Mouse (Mus musculus): ENCODE measurements around the gene Lpp.

Lpp gene

DNA sequence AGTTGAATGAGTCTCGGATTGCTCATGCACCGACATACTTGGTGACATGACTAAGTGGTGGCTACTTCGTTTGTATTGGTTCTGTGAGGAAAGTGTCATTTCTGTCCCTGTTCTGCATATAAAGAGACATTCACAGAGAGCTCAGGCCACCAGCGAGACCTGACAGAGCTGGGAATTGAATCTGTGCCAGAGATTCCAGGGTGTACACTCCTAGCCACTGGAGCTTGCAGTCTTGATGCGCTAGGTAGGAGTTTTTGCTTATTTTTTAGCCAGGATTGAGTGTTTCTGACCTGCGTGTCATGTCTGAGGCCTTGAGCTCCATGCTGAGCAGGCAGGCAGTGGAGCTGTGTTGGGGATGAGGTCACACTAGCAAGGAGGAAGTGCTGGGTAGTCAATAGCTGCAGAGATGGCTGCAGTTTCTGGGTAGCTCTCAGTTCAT is 41.8 kb downstream of the Lpp start:
- in situ Hi-C loops (cut with MseI, MboI): no loop called here

DNA sequence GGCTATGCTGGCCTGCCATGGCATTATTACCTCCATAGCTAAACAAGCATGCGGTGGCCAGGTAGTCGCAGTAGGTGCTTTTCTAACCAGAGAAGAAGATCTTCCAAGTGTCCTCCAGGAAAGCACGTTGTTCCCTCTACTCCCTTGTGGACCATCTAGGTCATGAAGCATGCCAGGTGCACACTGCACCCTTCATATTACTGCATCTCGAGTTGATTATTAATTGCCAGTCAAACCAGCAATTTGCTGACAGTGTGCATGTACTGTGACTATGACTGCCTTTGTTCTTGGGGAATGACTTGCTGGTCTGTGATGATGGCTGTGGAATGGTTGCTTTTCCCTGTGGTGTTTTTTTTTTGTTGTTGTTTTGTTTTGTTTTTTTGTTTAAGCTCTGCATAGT is 45.1 kb downstream of the Lpp start:
- in situ Hi-C loops (cut with MseI, MboI): no loop called here

DNA sequence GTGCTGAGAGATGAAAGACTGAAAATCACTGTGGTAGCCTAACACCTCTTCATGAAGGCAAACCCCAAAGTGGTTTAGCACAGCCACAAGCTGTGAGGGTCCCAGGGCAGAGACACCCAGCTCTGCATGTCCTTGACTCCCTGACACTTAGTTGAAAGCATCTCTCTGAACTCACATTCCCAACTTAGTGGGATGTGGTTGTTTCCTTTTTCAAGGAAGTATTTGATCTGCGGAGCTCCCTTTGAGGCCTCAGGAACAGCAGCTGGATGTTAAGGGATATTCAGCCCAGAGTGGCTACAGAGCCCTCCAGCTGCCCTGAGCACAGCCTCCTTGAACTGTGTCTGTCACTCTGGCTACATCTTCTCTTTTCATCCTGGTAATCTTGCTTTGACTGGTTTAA is 48.0 kb downstream of the Lpp start:
- in situ Hi-C loops (cut with MseI, MboI): no loop called here

DNA sequence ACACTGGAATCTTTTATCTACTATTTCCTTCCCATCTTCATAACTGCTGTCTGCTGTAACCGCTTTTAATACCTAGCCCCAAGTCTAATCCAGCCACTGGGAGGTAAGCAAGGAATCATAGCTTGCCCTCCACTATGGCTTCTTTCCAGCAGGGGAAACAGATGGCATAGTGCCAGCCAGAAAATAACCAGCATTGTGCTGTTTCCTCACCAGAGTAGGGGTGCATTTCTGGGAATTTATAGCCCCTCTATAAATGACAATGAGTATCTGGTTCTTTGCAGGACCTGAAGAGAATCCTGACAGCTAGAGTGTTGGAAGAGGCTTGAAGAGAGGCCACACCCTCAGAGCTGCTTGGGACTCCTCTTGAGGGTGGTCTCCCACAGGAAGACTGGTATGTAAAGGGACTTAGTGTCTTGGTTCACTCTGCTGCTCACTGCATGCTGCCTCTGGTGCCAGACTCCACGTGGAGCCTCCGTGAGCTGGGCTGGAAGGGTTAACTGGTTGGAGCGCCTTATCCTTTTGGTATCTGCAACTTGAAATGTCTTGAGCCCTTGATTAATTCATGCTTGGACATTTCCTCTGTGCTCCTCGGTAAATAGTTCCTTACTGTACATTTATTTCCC is 49.3 kb downstream of the Lpp start:
- in situ Hi-C loops (cut with MseI, MboI): no loop called here

DNA sequence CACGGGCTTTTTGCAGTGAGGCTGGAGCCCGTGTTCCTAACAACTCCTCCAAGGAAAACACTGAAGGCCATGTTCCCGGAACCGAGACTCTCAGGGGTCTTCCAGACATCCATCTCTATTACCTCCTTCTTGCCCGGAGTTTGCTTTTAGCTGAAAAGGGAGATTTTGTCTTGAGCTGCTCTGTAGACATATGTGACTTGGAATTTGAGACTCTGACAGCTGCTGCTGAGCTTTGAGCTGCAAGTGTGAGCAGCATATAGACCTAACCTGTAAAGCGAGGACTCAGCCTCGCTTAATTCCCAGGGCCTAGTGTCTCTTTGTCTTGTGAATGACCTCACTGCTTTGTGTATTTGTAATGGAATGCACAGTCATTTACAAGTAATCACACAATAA is 49.8 kb downstream of the Lpp start:
- in situ Hi-C loops (cut with MseI, MboI): no loop called here

DNA sequence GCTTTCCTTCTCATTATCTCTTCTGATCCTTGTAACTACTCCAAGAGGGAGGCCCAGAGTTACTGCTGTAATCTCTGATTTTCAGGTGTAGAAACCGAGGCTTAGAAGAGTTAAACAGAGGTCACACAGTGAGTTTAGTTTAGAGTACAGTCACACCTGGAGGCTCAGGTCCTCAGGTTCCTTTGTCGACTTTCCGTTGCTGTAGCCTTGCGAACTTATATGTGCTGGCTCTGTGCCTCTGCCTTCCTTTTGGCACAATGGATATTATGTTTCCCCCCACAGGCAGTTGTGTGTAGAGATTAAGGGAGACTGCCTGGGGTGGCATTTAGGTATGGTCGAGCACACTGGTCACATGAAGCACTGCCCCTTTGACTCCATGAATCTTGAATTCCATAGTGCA is 50.2 kb downstream of the Lpp start:
- in situ Hi-C loops (cut with MseI, MboI): no loop called here

DNA sequence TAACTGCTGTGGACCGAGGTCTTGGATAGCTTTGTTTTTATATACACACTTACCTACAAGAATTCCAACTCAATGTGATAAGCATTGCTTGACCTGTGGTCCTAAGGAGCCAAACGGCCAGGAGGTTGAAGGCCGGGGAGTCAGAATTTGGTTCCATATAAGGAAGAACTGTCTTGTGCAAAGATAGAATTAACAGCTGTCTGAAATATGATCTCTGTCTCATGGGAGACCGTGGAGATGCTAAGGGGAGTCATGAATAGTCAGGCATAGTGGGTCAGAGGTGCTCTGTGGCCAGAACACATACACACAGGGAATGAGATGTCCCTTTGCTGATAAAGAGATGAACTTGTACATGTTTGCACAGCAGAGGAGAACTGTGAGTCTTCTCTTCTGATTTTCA is 51.5 kb downstream of the Lpp start:
- in situ Hi-C loops (cut with MseI, MboI): no loop called here

DNA sequence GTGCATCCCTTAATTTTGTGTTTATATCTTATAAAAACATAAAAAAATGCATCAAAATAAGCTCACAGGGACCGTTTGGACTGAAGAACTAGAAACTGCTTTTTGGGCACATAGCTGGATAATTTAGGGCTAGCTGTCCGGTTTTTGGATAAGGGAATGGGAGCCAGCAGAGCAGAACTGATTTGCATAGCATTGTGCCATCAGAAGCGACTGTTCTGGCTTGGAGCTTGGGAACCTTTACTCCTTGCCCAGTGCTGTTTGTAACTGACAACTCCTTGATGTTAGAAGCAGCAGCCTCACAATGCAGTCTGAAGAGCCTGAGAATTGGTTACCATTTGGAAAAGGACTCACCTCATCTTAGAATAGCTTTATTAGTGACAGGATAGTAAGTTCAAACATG is 52.2 kb downstream of the Lpp start:
- in situ Hi-C loops (cut with MseI, MboI): no loop called here

DNA sequence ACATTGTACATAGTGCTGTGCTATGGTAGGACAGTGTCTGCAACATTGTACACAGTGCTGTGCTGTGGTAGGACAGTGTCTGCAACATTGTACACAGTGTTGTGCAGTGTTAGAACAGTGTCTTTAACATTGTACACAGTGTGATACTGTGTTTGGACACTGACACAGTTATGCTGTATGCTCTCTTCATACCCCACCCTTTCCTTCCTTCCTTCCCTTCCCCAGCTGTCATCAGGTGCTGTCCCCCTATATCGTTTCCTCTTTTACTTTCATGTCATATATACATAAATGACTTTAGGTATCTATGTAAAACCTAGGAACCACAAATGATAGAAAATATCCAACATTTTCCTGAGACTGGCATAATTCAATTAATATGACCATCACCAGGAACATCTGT is 53.1 kb downstream of the Lpp start:
- in situ Hi-C loops (cut with MseI, MboI): no loop called here

DNA sequence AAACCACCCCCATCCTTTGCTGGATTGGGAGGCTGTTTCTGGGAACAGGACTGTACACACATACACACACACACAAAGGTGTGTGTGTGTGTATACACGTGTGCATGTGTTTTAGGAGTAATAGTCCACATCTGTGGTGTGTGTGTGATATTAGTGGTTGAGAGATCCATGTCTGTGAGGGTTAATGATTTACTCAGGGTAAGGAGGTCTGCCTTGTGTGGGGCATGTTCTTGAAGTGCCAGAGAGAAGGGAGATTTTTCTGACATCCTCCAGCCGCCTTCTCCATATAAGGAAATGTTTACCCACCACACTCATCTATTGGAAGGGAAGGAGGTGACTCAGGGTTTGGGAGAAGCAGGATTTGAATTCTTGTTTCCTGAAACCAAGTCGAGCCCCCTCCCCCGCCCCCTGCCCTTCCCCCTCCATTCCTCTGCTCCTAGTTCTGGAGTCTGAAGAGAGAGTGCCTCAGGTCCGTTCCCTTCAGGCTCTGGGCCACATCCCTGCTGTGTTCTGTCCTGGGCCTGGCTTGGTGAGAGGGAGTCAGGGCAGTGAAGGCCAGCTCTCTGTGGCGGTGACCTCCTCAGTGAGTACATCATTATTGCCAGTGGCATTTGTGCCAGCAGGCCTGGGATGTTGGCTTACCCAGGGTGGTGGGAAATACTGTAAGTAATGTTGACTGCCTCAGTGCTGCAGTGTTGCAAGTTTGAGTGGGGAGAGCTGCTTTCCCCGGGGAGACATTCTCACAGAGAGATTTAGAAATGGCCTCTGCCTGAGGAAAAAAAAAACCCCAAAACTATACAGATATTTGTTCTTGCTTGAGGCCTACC is 54.6 kb downstream of the Lpp start:
- in situ Hi-C loops (cut with MseI, MboI): no loop called here

DNA sequence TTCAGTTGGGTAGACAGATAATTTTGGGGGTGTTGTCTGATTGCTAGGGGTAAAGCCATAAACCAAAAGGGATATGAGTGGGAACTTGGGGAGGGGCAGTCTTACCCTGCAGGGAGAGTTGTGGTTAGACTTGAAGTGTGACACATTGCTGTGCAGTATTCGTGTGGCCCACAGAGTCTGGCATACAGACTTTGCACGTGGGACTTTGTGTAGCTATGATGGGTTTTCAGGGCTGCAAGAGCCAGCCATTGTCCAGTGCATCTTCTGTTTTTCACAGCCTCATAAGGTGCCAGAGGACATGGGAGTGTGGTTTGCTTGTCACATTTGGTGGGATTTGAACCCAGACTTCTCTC is 55.2 kb downstream of the Lpp start:
- in situ Hi-C loops (cut with MseI, MboI): no loop called here

DNA sequence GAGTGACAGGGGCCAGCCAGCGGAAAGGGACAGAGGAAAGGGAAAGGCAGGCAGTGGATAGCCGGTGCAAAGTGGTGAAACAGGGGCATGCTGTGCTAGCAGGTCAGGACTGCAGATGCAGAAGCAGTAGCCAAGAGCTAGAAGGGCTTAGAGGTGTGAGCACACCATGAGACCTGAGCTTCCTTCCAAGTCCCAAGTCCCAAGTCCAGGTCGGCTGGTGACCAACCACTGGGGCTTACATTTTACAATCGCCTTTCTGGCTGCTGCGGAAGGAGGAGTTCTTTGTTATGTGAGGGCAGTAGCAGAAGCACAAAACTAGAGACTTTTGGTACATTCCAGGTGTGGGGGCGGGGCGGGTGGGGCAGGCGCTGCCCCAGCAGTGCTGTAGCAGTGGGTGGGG is 56.5 kb downstream of the Lpp start:
- in situ Hi-C loops (cut with MseI, MboI): no loop called here

DNA sequence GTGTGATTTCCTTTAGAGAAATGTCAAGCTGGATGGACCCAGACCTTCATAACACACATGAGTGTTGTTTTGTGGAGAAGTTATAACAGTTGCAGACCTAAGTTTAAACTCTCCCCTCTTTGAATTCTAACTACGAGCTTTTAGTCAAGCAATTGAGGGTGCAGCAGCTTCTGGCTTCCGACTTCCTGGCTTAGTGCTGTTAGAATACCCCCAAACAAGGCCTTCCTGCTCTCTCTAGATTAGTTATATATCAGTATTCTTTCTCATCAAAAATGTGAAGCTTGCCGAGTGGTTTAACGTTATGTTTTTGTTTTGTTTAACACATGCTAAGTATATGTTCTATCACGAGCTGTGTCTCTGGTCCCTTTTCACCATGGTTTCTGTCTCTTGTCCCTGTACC is 56.9 kb downstream of the Lpp start:
- in situ Hi-C loops (cut with MseI, MboI): no loop called here

DNA sequence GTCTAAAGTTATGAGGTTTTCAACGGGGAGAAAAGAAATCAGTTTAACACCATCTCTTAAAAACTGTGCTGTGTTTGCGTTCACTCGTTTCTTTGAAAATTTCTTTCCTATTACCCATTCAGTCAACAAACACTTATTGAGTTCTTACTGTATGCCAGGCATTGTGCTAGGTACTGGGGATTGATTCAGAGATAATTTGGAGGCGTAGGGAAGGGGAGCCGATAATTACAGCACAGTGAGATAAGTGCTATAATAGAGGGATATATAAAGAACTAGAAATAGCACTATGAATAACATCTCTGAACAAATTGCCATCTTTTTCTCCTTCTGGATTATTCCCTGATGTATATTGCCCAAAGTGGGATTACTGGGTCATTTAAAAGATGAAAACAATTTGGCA is 57.8 kb downstream of the Lpp start:
- in situ Hi-C loops (cut with MseI, MboI): no loop called here

DNA sequence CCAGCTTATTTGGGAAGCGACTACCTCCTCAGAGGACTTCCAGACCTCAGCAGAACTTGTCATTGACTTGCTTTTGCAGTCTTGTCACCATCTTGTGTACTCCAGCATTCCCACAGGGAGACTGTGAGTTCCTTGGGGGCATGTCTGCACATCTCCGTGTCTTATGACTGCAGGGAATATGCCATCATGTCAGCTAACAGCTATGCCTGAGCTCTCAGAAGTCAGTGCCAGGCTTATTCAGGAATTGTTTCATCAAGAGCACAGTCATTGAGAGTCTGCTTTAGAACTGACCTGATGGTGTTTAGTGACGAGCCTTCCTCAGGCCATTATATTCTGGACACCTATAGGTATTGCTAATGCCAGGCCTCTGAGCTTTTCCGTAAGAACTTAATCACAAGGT is 60.2 kb downstream of the Lpp start:
- in situ Hi-C loops (cut with MseI, MboI): no loop called here

DNA sequence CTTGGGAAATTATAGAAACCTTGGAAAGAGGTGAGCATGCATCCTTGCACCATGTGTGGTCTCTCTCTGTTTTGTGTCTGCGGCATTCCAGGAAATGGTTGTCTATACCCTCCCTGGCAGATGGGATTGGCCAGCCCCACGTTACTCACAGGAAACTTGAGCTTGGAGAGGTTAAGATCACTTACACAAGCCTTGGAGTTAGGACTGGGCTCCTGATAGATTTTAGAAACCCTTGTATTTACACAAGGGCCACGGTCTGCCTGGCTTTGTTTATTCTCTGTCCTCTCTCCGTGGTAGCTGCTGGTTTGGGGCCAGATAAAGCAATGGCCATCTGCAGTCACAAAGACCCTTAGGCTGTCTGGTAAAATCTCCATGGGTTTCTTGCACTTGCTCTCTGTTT is 61.2 kb downstream of the Lpp start:
- in situ Hi-C loops (cut with MseI, MboI): no loop called here

DNA sequence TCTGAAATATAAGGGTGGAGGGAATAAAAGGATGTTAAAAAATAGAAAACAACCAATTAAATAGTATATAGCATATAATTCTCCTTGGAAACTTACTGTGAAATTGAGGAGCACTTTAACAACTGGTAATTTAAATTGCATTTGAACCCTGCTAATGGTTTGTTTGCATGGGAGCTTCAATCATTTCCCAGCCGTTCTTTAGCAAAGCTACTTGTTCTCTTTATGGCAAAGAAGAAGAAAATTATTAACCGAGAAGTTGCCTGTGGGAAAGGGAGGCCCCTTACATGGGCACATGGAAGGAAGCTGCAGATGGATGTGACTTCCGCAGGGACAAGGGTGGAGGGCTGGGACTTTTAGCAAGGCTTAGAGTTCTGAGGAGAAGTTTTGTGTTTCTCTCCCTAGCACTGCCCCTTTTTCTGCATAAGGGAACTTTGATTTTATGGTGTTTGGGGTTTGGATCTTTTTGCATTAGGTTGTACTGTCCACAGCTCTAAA is 62.1 kb downstream of the Lpp start:
- in situ Hi-C loops (cut with MseI, MboI): no loop called here

DNA sequence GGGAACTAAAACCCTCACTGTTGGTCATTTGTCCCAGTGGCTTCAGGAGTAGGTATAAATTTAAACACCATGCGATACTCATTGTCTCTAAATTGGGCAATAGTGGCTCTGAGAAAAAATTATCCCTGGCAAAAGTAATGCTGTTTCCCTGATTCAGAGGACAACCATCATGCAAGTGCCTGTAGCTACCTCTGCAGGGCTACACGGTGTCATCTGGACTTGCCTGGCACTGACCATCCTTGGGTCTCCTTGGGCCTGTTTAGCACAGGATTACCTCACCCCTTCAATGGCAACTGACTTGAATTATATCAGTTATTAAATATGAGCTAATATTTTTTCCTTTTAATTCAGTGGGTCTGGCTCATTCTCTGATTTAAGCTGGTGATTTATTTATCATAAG is 70.5 kb downstream of the Lpp start:
- in situ Hi-C loops (cut with MseI, MboI): no loop called here

DNA sequence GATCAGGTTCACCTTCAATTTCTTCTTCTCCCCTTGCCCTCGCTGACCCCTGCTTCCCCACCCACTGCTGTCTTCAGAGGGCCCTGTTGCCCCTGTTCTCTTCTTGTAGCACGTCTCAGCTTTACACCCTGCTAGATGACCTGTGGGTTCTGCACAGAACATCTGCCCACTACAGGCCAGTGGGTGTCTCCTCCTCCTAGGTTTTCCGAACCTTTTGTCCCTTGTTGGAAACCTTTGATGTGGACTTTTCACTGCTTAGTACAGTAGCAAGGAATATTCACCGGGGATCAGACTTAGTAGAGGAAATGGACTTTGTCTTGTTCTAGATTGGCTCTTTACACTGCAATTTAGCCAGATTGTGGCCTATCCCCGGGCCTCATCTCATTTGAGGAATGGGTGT is 71.1 kb downstream of the Lpp start:
- in situ Hi-C loops (cut with MseI, MboI): no loop called here

DNA sequence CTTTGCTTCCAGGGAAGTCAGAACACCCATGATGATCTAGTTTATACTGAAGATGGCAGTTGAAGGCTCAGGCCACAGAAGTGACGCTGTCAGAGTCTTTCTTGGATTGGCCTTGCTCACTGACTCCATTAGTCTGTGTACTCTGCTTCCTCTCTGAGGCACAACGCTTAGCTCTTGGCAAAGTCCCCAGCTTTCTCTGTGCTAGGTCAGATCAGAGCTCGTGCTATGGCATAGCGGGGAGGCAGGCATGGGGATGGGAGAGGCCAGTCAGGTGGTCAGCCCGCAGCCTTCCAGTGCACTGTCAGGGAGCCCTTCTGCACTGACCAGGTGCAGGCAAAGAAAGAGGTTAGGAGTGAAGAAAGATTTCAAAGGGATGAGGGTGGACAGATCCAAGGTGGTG is 72.3 kb downstream of the Lpp start:
- in situ Hi-C loops (cut with MseI, MboI): no loop called here

DNA sequence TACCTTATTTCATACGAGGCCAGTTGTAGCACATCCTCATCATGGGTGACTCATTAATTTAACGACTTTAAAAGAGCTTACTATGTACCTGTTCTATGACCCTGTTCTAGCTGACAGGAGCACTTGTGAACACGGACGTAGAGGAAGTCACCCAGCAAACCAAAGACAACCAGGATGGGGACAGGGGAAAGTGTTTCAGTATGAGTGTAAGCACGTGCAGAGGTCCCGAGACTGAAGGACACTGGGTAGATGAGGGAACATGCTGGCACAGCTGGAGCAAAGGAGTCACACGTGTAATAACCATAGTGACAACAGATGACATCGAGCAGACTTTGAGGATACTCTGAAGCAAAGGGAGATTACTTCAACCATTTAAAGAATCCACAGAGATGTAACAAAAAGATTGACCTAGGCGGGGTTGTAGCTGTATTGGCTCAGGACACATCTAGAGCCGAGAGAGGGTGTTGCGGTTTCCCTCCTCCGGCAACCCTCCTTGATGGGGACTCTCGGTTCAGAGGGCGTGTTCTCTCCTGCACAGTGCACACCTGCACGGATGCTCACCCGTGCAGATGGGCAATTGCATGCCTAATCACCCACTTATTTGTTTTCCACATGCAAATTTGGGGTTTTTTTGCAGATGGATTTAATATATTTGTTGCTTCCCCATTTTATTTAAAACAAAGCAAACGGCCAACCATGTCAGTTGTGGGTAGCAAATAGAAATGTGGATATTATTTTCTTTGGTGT is 74.4 kb downstream of the Lpp start:
- in situ Hi-C loops (cut with MseI, MboI): no loop called here

DNA sequence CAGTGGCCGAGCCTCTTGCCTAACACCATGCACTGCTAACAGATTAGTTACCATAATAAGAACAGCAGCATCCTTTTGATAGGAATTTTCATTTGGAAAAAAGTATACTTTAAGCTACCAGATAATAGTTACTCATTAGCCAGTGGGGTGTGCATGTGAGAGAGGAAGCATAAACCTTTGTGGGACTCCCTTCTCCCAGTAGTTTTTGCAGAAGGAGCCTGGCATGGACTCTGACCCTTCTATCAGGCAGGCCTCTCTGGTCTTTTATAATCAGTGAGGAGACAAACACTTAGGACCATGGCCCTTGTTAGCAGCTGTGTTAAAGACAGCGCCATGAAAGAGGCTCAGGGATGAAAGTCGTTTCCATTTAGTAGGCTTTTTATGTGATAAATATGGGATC is 76.0 kb downstream of the Lpp start:
- in situ Hi-C loops (cut with MseI, MboI): no loop called here

DNA sequence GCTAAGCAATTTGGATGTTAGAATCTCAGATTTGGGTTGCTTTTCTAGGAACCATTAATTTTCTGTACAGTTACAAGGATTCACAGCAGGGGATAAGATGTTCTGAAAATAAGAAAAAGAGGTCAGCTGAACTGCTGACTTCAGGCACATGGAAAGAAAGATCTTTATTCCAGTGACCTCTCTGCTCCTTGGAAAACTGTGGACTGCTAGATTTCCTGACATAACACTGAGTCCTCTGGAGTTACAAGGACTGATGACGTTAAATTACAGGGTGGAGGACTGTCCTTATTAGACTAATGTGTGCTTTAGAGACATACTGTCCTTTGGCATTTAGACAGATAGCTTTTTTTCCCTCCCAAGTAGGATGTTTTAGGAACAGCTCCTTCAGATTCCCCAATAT is 77.3 kb downstream of the Lpp start:
- in situ Hi-C loops (cut with MseI, MboI): no loop called here

Measured in mouse trophoblast stem cell (cell line).